Mouse (Mus musculus) C2C12 (cell line): Measurements from ENCODE around the gene Fancc. TPM values are rescaled to one million over a fixed set of nuclear protein-coding genes. Genes with fewer than 3 reads are reported as not detected.

Experiments
- H3K27me3 ChIP-seq: one replicate; pipeline ENCODE4 v1.6.1; 2011; ENCODE audit not compliant: control insufficient read depth, insufficient read depth, insufficient read length
- H3K36me3 ChIP-seq: one replicate; pipeline ENCODE4 v1.6.1; 2011; ENCODE audit not compliant: control insufficient read depth, insufficient read depth
- H3K4me3 ChIP-seq: one replicate; pipeline ENCODE4 v1.5.1; 2011; ENCODE audit warnings: mild to moderate bottlenecking, control low read depth; ENCODE audit not compliant: poor library complexity, insufficient read depth, severe bottlenecking
- H3K79me2 ChIP-seq: one replicate; pipeline ENCODE4 v1.6.1; 2011; ENCODE audit not compliant: control insufficient read depth, insufficient read depth
- H3K79me3 ChIP-seq: one replicate; pipeline ENCODE4 v1.6.1; 2011; ENCODE audit warnings: low read depth, control low read depth
- H3ac ChIP-seq: one replicate; pipeline ENCODE3; 2011; ENCODE audit warnings: low read depth; ENCODE audit not compliant: control insufficient read depth, insufficient read length
- CEBPB ChIP-seq: IDR thresholded peaks from one replicate; pipeline ENCODE4 v1.6.1; 2011; ENCODE audit warnings: low read depth, mild to moderate bottlenecking, control low read depth, moderate library complexity
- CTCF ChIP-seq: IDR thresholded peaks from one replicate; pipeline ENCODE4 v1.5.1; 2011; ENCODE audit not compliant: control insufficient read depth, insufficient read depth, insufficient read length
- FOSL1 ChIP-seq: IDR thresholded peaks from one replicate; pipeline ENCODE4 v1.8.0; 2011; ENCODE audit warnings: mild to moderate bottlenecking, low read length; ENCODE audit not compliant: poor library complexity, insufficient read depth, severe bottlenecking
- MAX ChIP-seq: IDR thresholded peaks from one replicate; pipeline ENCODE4 v1.6.1; 2011; ENCODE audit warnings: mild to moderate bottlenecking, control low read depth
- MYOD1 ChIP-seq: IDR thresholded peaks from one replicate; pipeline ENCODE4 v1.6.1; 2011; ENCODE audit warnings: low read depth; ENCODE audit not compliant: control insufficient read depth, insufficient read length
- MYOG ChIP-seq: IDR thresholded peaks from one replicate; pipeline ENCODE4 v1.6.1; 2011; ENCODE audit not compliant: control insufficient read depth, insufficient read length; ENCODE audit errors: extremely low read depth
- USF1 ChIP-seq: IDR thresholded peaks from one replicate; pipeline ENCODE4 v1.6.1; 2011; ENCODE audit warnings: low read depth, mild to moderate bottlenecking, control low read depth, moderate library complexity
- polyA plus RNA-seq: library from polyadenylated mRNA; unstranded; fragments of >200 nt; fragmentation: generic; extraction: Trizol; gene quantifications from one replicate; pipeline ENCODE4 v1.2.1, GENCODE M21; 2012; ENCODE audit warnings: missing spikeins

The Fancc gene
- polyA plus RNA-seq, 1 experiment = 9.3 TPM

DNA sequence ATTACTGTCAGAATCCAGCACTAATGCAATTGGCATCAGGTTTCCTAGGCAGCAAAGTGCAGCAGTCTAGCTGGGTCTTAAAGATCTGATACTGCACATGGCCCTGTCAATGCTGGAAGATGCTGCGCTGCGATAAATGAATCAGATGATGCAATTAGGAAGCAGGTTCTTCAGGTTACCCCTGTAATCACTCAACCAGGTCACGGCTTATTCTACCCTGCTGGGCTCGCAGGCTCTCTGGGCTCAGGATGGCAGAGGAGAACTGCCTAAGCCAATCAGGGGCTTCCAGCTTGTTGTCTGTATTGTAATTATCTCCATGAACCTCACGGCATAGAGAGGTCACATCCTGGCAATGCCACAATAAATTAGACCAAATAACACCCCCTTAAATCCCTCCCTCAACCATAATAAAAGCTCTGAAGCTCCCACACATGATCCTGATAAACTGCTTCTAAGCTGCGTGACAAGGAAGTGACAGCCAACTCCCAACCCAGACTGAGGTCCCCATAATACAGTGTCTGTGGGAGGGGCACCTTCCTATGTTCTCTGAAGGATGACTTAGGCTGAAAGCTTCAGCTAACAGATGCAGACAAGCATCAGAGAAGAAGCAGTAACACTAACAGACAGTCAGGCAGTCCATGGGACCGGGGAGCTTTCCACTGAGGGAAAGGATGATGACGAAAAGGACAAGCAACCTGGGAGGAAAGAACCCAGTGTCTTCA lies 159.7 kb downstream of the Fancc start:
- no peak overlapping the region for H3ac ChIP-seq
- H3K36me3 ChIP-seq = no peaks in the 10 kb centered on the region
- H3K79me2 ChIP-seq = no peaks in the 10 kb centered on the region
- H3K79me3 ChIP-seq = no peaks in the 10 kb centered on the region
- no peaks in the 10 kb centered on the region for H3K27me3 ChIP-seq
- H3K4me3 ChIP-seq = no peak overlapping the region
- no peak for TF ChIP-seq FOSL1
- no peak for TF ChIP-seq USF1
- TF ChIP-seq CEBPB = no peak
- TF ChIP-seq CTCF = no peak
- TF ChIP-seq MYOG = no peak
- no peak for TF ChIP-seq MAX
- TF ChIP-seq MYOD1 = no peak

GRCm38 (mm10) chr13:63336335-63336734 lies 160.7 kb downstream of the Fancc start:
- TF ChIP-seq CTCF (no peak), MAX (no peak), FOSL1 (no peak), USF1 (no peak), MYOG (no peak), CEBPB (no peak), MYOD1 (no peak)
- H3ac ChIP-seq = no peak overlapping the region

GRCm38 (mm10) chr13:63335421-63336134 lies 161.5 kb downstream of the Fancc start:
- H3K4me3 ChIP-seq = no peak overlapping the region
- H3K79me3 ChIP-seq = no peaks in the 10 kb centered on the region
- H3ac ChIP-seq = no peak overlapping the region
- H3K27me3 ChIP-seq = no peaks in the 10 kb centered on the region
- H3K36me3 ChIP-seq = no peaks in the 10 kb centered on the region
- H3K79me2 ChIP-seq = no peaks in the 10 kb centered on the region
- TF ChIP-seq MYOD1 (no peak), CTCF (peak; percentile 51), CEBPB (no peak), MAX (no peak)

More at GRCm38 (mm10) chr13:63336335-63336734, 160.7 kb downstream of the Fancc start:
- Histone ChIP-seq H3K4me3 (no peak overlapping the region), H3K36me3 (no peaks in the 10 kb centered on the region), H3K79me2 (no peaks in the 10 kb centered on the region), H3K27me3 (no peaks in the 10 kb centered on the region), H3K79me3 (no peaks in the 10 kb centered on the region)

DNA sequence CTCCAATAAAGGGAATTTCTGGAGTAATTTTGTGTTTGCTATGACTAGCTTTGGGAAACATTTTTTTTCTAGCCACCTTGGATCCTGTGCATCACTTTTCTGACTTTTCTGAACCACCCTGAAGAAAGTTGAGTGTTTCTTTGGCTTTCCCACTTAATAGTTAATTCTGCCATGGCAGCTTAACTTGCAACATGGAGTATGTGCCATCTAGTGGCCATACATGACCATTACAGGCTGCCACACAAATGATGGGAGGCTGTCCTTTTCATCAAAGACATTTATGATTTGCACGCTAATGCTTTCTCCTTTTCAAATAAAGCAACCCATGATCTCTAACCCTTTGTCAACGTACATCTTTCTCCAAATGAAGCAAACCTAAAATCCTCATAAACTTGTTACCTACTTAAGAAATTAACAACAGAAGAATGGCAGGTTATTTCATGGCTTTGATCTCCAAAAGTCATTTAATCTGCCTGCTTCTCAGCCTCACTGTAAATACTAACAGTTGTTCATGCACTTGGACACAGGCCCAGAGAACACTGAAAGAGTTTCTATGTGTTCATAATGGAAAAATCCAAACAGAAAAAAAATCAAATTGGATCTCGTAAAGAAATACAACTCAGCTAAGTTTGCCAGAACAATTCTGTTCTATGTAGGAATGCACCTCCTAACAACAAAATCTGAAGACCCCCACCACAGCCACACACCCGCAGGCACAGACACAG lies 164.3 kb downstream of the Fancc start:
- no peaks in the 10 kb centered on the region for H3K27me3 ChIP-seq
- no peaks in the 10 kb centered on the region for H3K79me3 ChIP-seq
- no peaks in the 10 kb centered on the region for H3K79me2 ChIP-seq
- H3ac ChIP-seq = no peak overlapping the region
- no peaks in the 10 kb centered on the region for H3K36me3 ChIP-seq
- no peak overlapping the region for H3K4me3 ChIP-seq
- TF ChIP-seq CTCF = peak; percentile 63
- no peak for TF ChIP-seq USF1

- Histone ChIP-seq H3ac (no peak overlapping the region), H3K27me3 (no peaks in the 10 kb centered on the region), H3K4me3 (no peak overlapping the region), H3K79me3 (no peaks in the 10 kb centered on the region), H3K79me2 (no peaks in the 10 kb centered on the region), H3K36me3 (no peaks in the 10 kb centered on the region)
- TF ChIP-seq CTCF (peak; percentile 38), MYOG (no peak)
Measured at GRCm38 (mm10) chr13:63331379-63331778, 165.7 kb downstream of the Fancc start.
